Mouse (Mus musculus): ENCODE results near the gene Plpp4.

- TF ChIP-seq MAX (IDR thresholded peaks at IDR 0.05; ENCODE audit: low read length), result no peak
- no peak for TF ChIP-seq EP300 (IDR thresholded peaks at IDR 0.05; ENCODE audit: low read length)
- TF ChIP-seq KAT2A (IDR thresholded peaks at IDR 0.05; ENCODE audit: insufficient replicate concordance, low read length), result no peak
- no peak for TF ChIP-seq RAD21 (IDR thresholded peaks at IDR 0.05; ENCODE audit: low read depth, low read length)
- no peak for TF ChIP-seq E2F4 (IDR thresholded peaks at IDR 0.05; ENCODE audit: insufficient replicate concordance, low read depth, low read length)
- no peak for TF ChIP-seq CTCF (conservative IDR thresholded peaks at IDR 0.05 in 1 of 2, IDR thresholded peaks at IDR 0.05 in 1 of 2; ENCODE audit: low read depth in 2 of 2, low read length in 2 of 2)
- no peak for TF ChIP-seq MAZ (IDR thresholded peaks at IDR 0.05; ENCODE audit: low read depth, low read length)
- TF ChIP-seq MYC (IDR thresholded peaks at IDR 0.05; ENCODE audit: low read depth, low read length), result no peak
- TF ChIP-seq PAX5 (IDR thresholded peaks at IDR 0.05; ENCODE audit: low read length), result no peak
- no peak for TF ChIP-seq NELFE (IDR thresholded peaks at IDR 0.05; ENCODE audit: low read depth, low read length)
- TF ChIP-seq ZC3H11A (IDR thresholded peaks at IDR 0.05; ENCODE audit: low read depth, low read length), result no peak
- TF ChIP-seq POLR2A (IDR thresholded peaks at IDR 0.05; ENCODE audit: low read depth, low read length), result no peak
Measured at GRCm38 (mm10) chr7:129273867-129274266, 17.0 kb downstream of the Plpp4 start.
